Mouse (Mus musculus) thymus, postnatal 36 days (tissue): ENCODE results near the gene Mael.
A peak's percentile ranks its signal among the peaks of the same experiment; 100 is the strongest.

ENCODE experiments used
- DNase-seq, 2 experiments: peaks; one replicate each; pipeline ENCODE4 v3.0.0; 2022; ENCODE audit warnings: mixed read lengths in 2 of 2

Mael gene

DNA sequence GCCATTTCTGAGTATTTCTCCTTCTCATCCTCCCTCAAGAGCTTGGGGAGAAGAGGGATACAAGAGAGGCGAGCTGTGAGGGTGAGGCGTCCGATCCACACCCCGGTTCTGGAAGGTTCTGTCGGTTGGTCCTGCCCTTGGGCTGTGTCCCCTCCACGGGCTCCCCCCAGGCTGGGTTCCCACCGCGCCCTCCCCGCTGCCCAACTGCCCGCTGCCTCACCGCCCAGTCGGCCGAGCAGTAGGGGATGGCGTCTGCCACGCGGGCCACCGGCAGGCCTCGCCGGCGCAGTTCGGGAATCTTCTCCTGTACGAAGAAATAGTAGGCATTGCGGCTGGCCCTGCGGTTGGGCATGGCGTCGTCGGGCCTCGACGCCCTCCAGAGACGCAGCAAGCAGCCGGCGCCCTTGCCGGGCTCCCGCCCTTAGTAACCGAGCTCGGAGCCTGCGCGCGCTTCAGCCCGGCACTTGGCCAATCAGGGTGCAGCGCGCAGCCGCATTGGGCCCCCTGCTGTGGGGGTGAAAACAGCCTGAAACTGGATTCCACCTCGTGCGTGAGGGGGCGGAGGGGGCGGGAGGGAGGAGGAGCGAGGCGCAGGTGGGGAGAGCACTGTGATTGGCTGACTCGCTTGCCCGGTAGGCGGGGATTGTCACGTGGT, at the start of gene Mael:
Gene Mael, minus strand, starts transcription at position 433 of the 655 bp plus-strand sequence.
- no peak for DNase-seq

- DNase-seq, result no peak
Observed at GRCm38 (mm10) chr1:166286231-166286630, 47.7 kb upstream of the Mael start.

DNA sequence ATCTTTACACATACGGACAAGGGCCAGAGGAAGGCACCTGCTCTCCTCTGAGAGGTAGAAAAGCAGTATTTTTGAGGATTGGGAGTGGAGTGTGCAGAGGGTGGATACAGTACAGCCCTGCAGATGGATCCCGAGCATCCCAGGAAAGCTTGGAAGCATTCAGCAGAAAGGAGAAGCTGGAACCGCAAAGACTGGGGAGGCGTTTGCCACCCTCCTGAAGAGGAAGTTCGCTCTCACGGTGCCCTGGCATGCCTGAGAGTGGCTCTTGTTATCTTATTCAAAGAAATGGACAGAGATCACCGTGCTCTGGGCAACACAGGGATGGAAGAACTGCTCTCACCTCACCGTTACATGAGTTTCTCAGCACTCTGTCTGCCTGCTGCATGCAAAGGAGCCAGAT, 45.8 kb upstream of the Mael start:
- DNase-seq, result no peak

- DNase-seq, result no peak
Observed at GRCm38 (mm10) chr1:166283451-166283850, 44.9 kb upstream of the Mael start.

DNA sequence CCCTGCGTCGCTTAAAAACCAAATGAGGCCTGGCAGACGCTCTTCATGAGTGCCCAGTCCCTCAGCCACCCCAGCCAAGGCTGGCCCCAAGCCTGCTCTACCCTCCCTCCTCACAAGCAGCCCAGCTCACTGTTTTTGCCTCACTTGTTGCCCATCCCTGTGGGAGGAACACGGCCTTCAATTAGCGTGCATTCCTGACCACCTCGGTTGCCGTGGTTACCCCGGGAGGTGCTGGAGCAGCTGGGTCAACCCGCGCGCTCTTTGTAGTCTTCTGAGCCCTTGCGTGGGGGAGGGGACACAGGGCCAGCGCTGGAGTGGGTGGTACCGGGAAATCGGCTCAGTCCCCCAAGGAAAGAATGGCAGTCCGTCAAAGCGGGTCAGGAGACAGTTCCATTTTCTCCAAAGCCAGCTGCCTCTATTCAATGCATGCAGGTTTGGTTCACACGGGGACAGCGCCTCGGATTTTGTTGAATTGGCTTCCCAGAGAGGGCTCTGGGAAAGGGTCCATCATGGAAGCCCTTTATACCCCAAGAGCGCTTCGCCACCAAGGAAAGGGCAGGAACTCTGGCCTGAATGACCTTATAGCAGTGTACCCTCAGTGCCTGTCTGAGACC, 44.2 kb upstream of the Mael start:
- no peak for DNase-seq

DNA sequence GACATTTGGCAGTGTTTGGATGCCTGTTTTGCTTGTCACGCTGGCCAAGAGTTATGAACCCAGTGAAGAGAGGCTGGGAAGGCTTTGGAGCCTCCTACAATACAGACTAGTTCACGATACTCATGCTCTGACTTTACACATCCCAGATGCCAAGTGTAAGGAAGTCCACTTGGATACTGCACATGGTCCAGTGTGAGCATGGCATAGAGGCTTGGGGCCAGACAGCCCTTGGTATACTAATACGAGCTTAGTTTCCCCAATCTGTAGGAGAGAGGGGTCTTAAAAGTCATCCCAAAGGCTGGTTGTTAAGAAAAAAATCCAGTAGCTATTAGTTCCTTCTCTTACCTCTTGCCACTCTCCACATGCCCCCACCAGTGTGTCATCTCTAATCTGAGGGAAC, 43.3 kb upstream of the Mael start:
- DNase-seq, result no peak

GRCm38 (mm10) chr1:166281287-166281686, 42.7 kb upstream of the Mael start:
- no peak for DNase-seq

DNA sequence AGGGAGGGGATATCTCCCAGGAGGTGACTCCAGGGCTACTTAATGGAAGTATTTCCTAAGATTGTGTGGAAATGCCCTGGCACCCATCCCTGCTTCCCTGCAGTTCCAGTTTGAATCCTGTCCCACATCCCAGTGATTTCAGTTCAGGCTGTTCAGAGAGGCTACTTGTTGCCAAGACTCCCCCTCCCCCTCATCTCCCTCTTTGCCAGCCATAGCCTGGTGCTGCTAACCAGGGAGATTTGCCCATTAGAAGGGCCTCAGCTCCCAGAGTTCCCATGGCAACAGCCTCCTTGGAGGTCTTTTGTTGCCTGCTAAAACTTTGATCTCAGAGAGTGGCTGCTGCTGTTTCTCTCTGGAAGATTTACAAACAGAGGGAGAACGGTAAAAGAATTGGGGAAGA, 42.0 kb upstream of the Mael start:
- DNase-seq, result no peak

DNA sequence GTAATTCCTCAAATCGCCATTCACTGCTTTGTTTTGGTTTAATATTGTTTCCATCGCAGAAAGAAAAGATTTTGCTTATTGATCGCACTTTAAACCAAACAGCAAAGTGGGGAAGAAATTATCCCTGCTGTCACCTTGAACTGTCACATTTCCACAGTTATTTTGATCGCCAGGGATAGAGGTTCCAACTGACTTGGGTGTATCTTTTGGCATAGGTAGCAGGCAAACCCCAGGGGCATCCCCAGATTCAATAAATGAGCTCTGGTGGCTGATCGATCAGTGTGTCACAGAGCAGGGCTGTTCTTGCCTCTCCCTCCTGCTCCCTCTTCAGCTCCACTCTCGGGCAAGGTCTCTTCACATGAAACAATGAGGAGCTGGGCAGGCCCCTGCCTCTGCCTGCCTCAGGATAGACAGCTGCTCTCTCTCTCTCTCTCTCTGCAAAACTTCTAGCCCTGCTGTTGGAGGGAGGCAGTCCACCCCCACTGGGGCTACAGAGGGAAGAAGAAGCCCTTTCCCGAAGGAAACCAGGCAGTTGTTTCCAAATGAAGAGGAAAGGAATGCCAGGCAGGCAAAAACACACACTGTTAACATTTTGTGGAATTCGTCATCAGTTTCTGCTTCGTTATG, 41.1 kb upstream of the Mael start:
- no peak for DNase-seq

- no peak for DNase-seq
Observed at GRCm38 (mm10) chr1:166278786-166279185, 40.2 kb upstream of the Mael start.

- no peak for DNase-seq
Observed at GRCm38 (mm10) chr1:166268218-166268617, 29.7 kb upstream of the Mael start.

GRCm38 (mm10) chr1:166266918-166267317, 28.4 kb upstream of the Mael start:
- DNase-seq, result peak in 1 of 2 experiments; percentile 7

DNA sequence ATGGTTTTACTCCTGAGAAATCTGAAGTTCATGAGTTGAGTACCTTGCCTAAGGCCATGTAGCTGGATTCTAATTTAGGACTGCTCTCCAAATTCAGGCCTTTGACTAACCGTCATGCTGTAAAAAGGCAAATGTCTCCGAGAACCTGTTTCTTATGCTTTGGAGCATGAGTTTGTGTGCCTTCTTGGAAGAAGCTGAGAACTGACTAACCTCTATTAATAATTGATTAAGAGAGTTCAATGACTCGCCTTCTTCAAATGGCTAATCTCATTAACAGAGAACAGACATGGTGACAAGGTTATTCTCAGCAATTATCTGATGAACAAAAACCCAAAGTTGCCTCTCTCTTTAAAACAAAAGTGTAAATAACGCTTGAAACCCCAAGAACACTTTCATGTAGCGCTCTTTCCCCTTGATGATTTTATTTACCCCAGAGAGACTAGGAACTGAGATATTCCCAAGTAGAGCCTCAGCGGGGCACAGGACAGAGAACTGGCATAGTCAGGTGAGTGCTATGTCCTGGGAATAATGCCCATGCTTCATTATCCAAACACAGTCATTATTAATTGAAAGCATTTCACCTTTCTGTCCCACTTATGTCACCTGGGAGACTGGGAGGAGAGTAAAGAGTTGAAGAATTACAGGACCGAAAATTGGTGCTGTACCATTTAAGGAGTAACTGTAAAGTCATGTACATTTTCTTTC, 27.6 kb upstream of the Mael start:
- DNase-seq, result no peak

GRCm38 (mm10) chr1:166259526-166259925, 21.0 kb upstream of the Mael start:
- no peak for DNase-seq

GRCm38 (mm10) chr1:166256898-166257297, 18.4 kb upstream of the Mael start:
- DNase-seq, result no peak

DNA sequence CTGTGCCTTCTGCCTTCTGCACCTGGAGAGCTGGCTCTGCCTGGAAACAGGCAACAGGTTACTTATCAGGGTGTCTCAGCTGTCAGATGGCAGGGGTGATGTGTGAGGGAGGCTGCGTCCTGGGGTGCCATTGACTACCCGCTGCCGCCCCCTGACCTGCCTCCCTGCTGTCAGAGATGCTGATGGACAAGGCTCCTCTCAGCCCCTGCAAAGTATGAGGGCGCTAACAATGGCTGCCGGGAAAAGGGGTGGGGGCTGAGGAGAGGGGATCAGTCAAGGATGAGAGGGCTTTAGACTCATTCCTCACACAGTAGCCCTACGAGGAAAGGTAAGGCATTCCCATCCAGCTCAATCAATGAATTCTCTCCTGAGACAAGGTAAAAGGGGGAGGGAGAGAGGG, 17.8 kb upstream of the Mael start:
- no peak for DNase-seq

DNA sequence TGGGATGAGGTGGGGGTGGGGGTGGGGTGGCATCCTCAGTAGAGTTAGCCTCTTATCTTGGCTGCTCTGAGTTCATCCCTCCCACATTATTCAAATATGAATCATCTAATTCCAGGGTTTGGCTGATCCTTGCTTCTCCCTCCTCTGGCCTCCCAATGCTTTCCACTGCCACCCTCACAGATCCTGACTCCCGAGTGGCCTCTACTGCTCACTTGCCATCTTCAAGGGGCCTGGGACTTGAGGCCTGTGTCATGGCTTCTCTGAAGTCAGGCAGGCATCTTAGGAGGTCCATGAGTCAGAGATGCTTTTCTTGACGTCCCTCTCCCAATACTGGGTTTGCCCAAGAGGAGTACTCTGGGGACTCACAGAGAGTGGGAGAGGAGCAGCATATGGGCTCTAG, 17.1 kb upstream of the Mael start:
- no peak for DNase-seq

DNA sequence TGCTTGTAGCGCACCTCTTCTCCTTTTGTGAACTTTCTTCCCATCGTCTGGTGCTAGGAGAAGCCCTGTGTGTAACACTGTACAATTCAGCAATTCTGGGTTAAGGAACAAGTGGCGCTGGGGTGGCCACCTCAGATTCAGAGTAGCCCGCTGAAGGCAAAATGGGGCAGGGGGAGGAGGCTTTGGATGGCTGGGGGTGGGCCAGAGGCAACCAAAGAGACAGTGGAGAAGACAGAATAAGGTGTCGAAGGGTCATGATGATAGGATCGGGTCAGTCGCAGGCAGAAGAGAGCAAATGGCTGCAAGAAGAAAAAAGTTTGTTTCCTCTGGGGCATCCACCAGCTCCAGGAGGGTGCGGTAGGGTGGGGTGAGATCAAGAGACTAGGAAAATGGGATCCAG, 16.5 kb upstream of the Mael start:
- DNase-seq, result no peak

DNA sequence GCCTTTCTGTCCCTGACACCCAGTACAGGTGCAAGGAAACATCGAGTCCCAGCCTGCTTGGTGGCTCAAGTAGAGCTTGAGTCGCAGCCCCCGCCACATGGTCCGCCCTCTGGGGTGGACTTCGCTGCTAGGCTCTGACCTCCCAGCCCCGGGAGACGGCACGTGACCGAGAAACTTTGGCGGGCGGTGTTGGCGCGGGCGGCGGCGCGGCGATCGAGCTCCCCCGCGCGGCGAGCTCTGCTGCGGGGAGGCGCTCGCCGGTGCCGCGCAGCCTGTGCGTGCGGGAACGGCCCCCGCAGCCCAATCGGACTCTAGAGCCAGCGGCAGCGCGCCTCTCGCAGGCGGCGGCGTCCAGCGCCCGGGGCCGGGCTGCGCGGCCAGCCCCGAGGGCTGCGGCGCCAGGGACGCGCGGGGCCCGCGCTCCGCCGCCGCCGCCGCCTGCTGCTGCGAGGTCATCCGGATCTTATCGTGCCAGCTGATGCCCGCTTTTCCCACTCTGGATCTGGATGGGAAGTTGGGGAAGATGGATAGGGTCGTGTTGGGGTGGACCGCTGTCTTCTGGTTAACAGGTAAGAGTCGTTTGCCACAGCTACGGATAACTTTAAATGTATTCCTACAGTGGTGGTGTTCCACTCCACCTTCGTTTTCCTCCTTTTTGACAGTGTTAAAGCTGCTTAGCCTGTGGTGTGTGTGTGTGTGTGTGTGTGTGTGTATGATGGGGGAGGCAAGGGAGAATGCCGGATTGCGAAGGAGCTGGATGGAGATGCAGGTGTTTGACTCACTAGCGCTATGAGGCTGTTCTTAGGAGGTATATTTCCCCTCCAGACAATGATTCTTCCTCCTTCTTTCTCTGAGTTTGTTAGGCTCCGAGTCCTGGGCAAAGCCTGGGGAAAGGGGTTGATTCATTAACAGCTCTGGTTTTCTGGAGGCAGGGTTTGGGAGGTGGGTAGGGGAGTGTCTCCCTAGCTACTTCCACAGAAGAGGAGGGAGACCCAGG, 15.6 kb upstream of the Mael start, which contains the start of gene Ildr2:
Gene Ildr2, plus strand, starts transcription at position 242 of the 997 bp plus-strand sequence.
- peak; percentile 14 to 29 for DNase-seq

- DNase-seq, result no peak
Observed at GRCm38 (mm10) chr1:166244285-166244684, 5.7 kb upstream of the Mael start.

- DNase-seq, result no peak
Observed at GRCm38 (mm10) chr1:166214181-166214580, 24.4 kb downstream of the Mael start.

DNA sequence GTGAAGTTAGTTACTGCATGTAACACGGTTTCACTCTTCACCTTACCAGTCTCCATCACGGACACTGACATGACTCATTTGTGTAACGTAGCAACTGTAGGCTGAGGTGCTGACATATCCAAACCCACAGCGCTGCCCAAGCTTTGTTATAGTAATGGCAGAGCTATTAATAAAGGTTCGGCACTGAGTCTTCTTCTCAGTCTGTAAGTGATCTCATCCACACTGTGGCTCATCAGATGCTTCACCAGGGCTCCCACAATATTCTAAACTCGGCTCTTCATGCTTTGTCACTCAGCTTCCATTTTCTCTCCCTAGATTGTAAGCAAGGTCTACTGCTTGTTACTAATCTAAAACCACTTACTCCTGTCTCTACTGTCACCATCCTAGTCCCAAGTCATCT, 29.2 kb downstream of the Mael start:
- no peak for DNase-seq
